Mouse (Mus musculus): Measurements from ENCODE around the gene Srpk2.
"Not testable (repeated sequence)": the region's sequence is repeated elsewhere in the genome, so short reads cannot be mapped to it uniquely, and the experiment has no call there.

Gene Srpk2

GRCm38 (mm10) chr5:23562278-23563060, 121.9 kb downstream of the Srpk2 start:
- DNase-seq (ENCODE audit: low spot score) = peak; percentile 14

GRCm38 (mm10) chr5:23561227-23561626, 123.2 kb downstream of the Srpk2 start:
- no peak for DNase-seq (ENCODE audit: low spot score)

- DNase-seq (ENCODE audit: low spot score) = no peak
These were observed 124.2 kb downstream of the Srpk2 start for GRCm38 (mm10) chr5:23560171-23560570.

- no peak for DNase-seq (ENCODE audit: low spot score)
These were observed 128.2 kb downstream of the Srpk2 start for GRCm38 (mm10) chr5:23556007-23556770.

- DNase-seq (ENCODE audit: low spot score) = not testable (repeated sequence)
These were observed 131.1 kb downstream of the Srpk2 start for GRCm38 (mm10) chr5:23553338-23553737.

GRCm38 (mm10) chr5:23551687-23552086, 132.7 kb downstream of the Srpk2 start:
- DNase-seq (ENCODE audit: low spot score) = no peak

- DNase-seq (ENCODE audit: low spot score) = no peak
These were observed 148.7 kb downstream of the Srpk2 start for GRCm38 (mm10) chr5:23535692-23536091.

GRCm38 (mm10) chr5:23531541-23532096, 152.8 kb downstream of the Srpk2 start:
- DNase-seq (ENCODE audit: low spot score) = no peak

- DNase-seq (ENCODE audit: low spot score) = no peak
These were observed 153.3 kb downstream of the Srpk2 start for GRCm38 (mm10) chr5:23531100-23531499.

GRCm38 (mm10) chr5:23524621-23525020, 159.8 kb downstream of the Srpk2 start:
- DNase-seq (ENCODE audit: low spot score) = no peak

GRCm38 (mm10) chr5:23523936-23524335, 160.5 kb downstream of the Srpk2 start:
- DNase-seq (ENCODE audit: low spot score) = peak; percentile 81

- DNase-seq (ENCODE audit: low spot score) = no peak
These were observed 162.8 kb downstream of the Srpk2 start for GRCm38 (mm10) chr5:23521645-23522044.

GRCm38 (mm10) chr5:23519679-23520078, 164.7 kb downstream of the Srpk2 start:
- no peak for DNase-seq (ENCODE audit: low spot score)

GRCm38 (mm10) chr5:23518673-23519072, 165.7 kb downstream of the Srpk2 start:
- DNase-seq (ENCODE audit: low spot score) = peak; percentile 33

- no peak for DNase-seq (ENCODE audit: low spot score)
These were observed 166.6 kb downstream of the Srpk2 start for GRCm38 (mm10) chr5:23517839-23518238.

GRCm38 (mm10) chr5:23516962-23517361, 167.5 kb downstream of the Srpk2 start:
- no peak for DNase-seq (ENCODE audit: low spot score)

- no peak for DNase-seq (ENCODE audit: low spot score)
These were observed 169.4 kb downstream of the Srpk2 start for GRCm38 (mm10) chr5:23515038-23515437.

- DNase-seq (ENCODE audit: low spot score) = no peak
These were observed 170.9 kb downstream of the Srpk2 start for GRCm38 (mm10) chr5:23513468-23513867.

GRCm38 (mm10) chr5:23512556-23512955, 171.9 kb downstream of the Srpk2 start:
- DNase-seq (ENCODE audit: low spot score) = no peak

GRCm38 (mm10) chr5:23511456-23511855, 173.0 kb downstream of the Srpk2 start:
- no peak for DNase-seq (ENCODE audit: low spot score)

- no peak for DNase-seq (ENCODE audit: low spot score)
These were observed 175.8 kb downstream of the Srpk2 start for GRCm38 (mm10) chr5:23508630-23509029.

GRCm38 (mm10) chr5:23507210-23507609, 177.2 kb downstream of the Srpk2 start:
- DNase-seq (ENCODE audit: low spot score) = no peak

GRCm38 (mm10) chr5:23505578-23505977, 178.8 kb downstream of the Srpk2 start:
- DNase-seq (ENCODE audit: low spot score) = no peak
